Mouse (Mus musculus) cerebellum, adult (tissue): ENCODE data around the gene Slc26a10.
"Not testable (repeated sequence)": the region's sequence is repeated elsewhere in the genome, so short reads cannot be mapped to it uniquely, and the experiment has no call there.

ENCODE experiments used
- ATAC-seq: cut with Nextera tagmentation; 2 replicates; pipeline ENCODE4 v1.9.2; 2017; ENCODE audit warnings: mild to moderate bottlenecking, moderate library complexity, mixed read lengths; ENCODE audit not compliant: insufficient number of reproducible peaks, low FRiP score, low TSS enrichment

Gene Slc26a10

GRCm38 (mm10) chr10:127199068-127199467, 18.6 kb upstream of the Slc26a10 start:
- ATAC-seq: no peak

GRCm38 (mm10) chr10:127198492-127198891, 18.0 kb upstream of the Slc26a10 start:
- no peak for ATAC-seq

GRCm38 (mm10) chr10:127197505-127198110, 17.2 kb upstream of the Slc26a10 start:
- ATAC-seq: no peak

DNA sequence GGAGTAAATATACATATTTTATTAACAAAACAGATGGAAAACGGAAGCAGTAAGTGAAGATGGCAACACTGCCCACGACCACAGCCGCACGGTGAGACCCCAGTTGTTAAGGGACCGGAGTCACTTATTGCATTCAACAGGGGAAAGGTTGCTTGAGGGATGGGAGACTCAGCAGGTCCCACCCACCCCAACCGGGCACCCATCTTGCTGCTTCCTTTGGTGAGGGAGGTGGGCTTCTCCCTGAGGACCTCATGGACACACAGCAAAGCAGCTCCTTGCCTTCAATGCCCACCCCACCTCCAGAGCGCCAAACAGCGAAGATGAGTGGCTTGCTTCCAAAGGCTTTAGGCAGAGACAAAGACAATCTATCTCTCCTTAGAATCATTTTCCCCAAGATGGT, 16.7 kb upstream of the Slc26a10 start:
- no peak for ATAC-seq

DNA sequence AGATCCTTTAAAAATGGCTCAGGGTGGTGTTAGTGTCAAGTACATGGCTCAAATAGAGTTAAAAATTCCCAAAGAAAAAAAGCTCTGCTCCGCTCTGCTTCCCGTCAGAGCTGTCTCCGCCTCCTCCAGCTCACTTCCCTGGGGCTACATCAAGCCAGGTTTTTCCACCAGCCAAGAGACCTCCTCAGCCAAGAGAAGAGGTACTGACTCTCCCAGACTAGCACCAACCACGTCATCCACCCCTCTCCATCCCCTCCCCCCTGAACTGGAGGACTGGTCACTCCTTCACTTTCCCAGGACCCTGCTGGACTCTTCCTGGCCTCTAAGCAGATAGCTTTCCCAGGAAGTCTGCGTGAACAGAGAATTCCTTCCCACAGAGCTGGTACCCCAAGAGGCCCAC, 15.9 kb upstream of the Slc26a10 start:
- peak; percentile 77 for ATAC-seq

- no peak; the same call in 1 of the 2 replicates for ATAC-seq
These were observed 15.1 kb upstream of the Slc26a10 start, which contains the start of gene Dtx3 for GRCm38 (mm10) chr10:127195328-127196129. TSS of gene Dtx3 (minus strand) at chr10:127195728.

DNA sequence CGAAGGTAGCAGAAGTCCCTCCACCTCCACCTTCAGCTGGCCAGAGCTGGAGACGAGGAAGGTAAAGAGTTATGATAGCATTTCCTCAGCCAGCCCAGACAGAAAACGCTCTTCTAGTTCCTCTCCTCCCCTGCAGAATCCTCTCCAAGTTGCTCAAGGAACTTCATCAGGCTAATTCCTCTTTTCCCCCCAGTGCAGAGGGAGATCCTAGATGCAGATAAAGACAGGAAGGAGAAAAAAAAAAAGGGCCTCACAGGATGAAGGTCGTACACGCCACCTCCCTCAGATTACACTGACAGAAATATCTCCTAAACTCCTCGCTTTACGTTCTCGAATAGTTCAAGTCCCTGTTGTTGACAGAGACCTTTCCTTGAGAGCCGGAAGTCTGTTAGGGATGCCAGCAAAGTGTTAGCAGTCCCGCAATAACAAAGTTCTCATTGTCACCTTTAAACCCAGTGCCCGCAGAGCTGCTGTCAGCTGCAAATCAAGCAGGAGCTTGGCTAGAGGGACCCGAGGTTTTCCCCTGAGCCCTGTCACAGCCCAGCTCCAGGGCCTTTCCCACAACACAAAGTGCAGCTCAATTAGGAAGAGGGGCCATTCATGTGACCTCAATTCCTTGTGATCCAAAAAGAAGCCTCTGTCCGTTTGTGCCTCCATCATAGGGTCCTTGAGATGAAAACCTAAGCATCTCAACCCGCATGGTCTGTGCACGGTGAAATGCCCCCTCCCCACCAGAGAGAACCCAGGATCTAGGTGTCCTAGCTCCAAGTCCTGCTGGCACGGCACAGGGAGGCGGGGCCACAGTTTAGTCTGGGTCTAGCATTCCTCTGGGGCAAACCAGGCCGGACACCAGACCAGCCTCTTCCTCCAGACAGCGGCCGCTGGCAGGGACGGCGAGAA, 14.2 kb upstream of the Slc26a10 start:
- ATAC-seq: 0 out of 2 replicates have a peak, but pooled peaks have one; percentile 23

- ATAC-seq: no peak
These were observed 12.6 kb upstream of the Slc26a10 start for GRCm38 (mm10) chr10:127193011-127193410.

GRCm38 (mm10) chr10:127192057-127192328, 11.5 kb upstream of the Slc26a10 start:
- ATAC-seq: not testable (repeated sequence)

DNA sequence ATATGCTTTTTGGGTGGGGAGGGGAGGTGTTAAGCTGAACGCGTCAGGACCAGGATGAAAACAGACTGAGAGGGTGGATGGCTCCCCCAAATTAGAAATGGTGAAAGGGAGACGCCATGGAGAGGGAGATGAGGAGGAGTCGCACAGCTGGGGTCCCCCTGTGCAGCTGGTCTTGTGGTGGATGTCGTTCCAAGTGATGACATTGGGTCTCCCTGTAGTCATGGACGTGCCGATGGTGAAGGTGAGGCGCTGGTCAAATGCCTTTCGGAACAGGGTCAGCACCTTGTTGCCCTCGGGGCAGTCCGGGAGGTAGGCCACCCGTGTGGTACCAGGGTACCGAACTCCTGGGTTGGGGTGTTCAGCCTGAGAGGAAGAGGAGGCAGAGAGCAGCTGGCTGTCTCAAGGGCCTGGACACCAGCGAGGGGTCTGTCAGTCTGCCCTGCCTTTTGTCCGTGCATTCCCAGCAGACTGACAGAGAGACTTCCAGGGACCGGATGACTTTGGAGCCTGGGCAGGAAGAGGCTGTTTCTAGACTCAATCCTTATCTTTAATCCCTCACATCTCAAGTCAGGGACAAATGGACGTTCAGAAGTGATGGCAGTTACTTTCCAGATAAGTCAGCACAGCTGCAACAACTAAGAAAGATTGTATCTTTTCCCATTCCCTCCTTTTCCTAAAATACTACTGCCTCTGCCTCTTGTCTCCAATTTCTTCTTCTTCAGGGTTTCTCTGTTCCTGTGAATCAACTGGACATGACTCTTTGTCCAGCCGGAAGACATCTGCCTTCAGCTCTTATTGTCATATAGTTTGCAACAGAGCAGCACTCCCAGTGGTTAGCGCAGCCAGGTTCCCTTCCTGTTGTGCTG, 11.0 kb upstream of the Slc26a10 start:
- no peak for ATAC-seq

DNA sequence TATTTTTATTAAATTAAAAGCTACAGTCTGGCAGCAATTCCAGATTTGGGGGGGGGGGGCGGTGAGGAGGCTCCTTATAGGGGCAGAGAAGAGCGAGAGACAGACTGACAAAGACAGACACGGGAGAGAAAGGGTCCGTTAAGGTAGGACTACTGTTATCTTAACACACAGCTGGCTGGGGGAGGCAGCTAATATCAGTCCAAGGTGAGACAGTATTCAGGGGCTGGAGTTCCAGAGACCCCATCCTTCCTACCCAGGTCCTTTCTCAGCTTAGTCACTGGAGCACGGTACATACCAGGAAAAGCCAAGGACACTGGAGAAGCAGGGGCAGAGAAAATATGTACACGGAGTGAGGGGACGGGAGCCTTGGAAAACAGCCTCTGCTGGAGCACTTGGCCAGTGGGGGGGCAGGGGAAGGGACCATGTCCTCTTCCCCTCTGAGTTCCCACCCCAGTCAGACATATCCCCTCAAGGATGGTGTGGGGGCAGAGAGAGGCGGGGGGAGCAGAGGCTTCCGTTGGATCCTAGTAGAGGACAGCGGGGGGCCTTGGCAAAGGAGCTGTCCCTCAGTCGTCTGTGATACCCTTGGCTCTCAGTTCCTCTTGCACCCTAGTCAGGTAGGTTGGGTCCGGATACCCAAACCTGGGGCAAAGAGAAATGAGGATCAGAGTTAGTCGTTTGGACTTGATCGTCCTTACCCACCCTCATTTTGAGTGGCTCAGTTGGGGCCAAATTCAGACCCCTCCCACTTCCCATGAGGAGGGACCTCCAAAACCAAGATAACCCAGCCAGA, 10.1 kb upstream of the Slc26a10 start:
- no peak for ATAC-seq

DNA sequence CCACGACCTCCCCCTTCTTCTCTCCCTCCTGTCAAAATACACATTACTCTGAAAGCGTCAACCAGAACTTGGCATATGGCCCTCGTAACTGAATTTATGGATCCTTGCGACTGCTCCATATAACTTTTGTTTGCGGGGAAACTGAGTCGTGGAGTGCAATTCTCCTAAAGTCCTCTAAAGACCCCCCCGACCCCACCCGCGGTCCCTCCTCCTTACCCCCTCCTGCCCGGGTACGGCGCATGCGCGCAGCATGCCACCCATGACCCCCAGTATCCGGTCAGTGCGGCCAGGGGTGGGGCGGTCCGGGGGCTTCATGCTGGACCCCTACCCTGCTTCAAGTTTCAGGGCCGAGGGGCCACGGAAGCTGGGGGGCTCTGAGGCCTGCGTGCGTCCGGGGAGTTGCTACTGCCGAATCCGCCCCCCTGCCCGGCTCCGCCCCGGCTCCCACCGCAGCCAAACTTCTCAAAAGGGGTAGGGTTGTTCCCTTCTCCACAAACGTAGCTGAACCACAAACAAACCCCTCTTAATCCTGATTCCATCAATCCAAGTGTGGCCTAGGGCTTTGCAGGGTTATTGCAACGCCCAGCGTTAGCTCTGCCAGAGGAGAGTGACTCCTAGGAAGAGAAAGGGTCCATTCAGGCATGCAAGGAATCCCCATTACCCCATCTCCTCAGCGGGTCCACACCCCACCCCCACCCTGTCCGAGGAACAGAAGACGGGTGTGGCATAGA, 9.4 kb upstream of the Slc26a10 start, which contains the start of gene Arhgef25:
TSS of gene Arhgef25 (minus strand) at position 433 of the 731 bp plus-strand sequence.
- no peak for ATAC-seq

DNA sequence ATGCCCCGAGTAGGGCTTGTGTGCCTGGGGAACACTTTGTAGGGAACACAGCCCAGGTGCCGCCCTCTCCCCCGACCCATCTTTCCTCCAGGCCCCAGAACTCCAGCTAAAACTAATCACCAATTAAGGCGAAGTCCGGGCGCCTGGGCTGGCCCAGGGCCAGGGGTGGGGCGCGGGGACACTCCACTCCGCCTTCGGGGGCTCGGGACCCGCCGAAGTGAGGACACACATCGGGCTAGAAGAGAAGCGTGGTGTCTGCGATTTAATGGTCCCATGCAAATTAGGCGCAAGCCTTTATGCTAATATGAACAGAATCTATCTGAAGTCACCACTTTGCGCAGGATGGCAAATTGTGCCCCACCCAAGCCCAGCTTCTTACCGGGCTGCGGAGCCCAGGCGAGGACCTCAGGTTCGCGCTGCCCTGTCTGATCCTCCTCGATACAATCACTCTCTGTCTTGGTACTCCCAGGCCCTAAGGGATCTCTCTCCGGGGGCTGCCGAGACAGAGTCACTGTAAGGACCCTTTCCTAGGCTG, 8.7 kb upstream of the Slc26a10 start:
- no peak for ATAC-seq

DNA sequence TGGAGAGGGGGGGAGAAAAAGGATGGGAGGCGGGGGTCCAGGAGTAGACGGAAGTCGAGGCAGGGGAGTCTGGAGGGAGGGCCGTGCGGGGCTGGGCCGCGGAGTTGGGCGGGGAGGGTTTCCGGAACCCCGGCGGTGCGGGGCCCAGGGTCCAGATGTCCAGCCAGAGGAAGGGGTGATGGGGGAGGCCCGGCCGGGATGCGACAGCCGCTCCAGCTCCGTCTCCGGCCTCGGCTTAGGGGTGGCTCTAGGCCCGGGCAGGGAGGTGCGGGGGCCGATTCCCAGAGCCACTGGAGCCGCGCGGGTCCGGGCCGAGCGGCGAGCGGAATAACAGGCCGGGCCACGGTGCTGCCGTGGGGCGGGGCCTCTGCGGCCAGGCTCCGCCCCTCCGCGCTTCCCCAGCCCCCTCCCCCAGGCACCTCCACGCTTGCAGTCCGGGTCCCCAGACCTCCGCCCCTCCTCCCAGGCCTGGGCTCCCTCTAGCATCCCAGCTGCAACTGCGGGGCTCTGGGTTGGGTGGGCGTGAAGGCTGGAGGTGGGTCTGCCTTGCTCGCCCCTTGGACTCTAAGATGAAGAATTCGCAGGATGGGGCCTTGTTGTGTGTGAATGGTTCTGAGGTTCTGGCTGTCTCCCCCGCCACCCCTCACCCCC, 8.1 kb upstream of the Slc26a10 start:
- ATAC-seq: peak; percentile 66

DNA sequence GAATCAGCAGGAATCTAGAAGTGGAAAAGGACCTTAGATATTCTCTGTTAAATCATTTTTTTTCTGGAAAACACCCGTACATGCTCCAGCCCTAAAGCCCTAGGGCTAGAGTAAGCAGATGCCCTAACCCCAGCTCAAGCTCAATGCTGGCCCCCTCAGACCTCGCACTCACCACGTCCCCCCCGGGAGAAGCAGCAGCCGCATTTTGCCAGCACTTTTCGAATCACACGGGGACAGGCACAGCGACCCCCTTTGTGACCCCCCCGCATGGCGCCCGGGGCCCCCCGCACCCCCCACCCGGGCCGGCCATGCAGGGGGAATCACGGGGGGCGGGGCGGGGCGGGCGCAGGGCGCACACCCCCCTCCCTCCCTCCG, 7.6 kb upstream of the Slc26a10 start:
- no peak for ATAC-seq

GRCm38 (mm10) chr10:127187371-127188078, 7.1 kb upstream of the Slc26a10 start:
- peak; percentile 24; the same call in 1 of the 2 replicates for ATAC-seq

- ATAC-seq: no peak
These were observed 6.0 kb upstream of the Slc26a10 start for GRCm38 (mm10) chr10:127186451-127186850.
